Mouse (Mus musculus): ENCODE results near the gene Iqsec1.

GRCm38 (mm10) chr6:90749414-90749937 is 239.0 kb downstream of the Iqsec1 start:
- TF ChIP-seq USF2 (conservative IDR thresholded peaks at IDR 0.05; ENCODE audit: low read depth, low read length) (no peak), ZMIZ1 (IDR thresholded peaks at IDR 0.05; ENCODE audit: low read depth, low read length) (no peak), USF1 (IDR thresholded peaks at IDR 0.05; ENCODE audit: low read depth, low read length) (no peak), TBP (conservative IDR thresholded peaks at IDR 0.05; ENCODE audit: low read depth, low read length) (no peak), POLR2A (IDR thresholded peaks at IDR 0.05; ENCODE audit: low read depth, low read length) (no peak), CTCF (conservative IDR thresholded peaks at IDR 0.05 in 1 of 2, IDR thresholded peaks at IDR 0.05 in 1 of 2; ENCODE audit: low read depth in 2 of 2, low read length in 2 of 2) (no peak)
